Mouse (Mus musculus) monocyte, adult 2 months (primary cell): Measurements from ENCODE around the gene Zfp74.
"Not testable (repeated sequence)": the region's sequence is repeated elsewhere in the genome, so short reads cannot be mapped to it uniquely, and the experiment has no call there.

Experiments used
- DNase-seq, 2 experiments: peaks; one replicate each; pipeline ENCODE4 v3.0.0; 2022; ENCODE audit warnings: low spot score in 2 of 2, low read depth in 1 of 2

Zfp74 gene

DNA sequence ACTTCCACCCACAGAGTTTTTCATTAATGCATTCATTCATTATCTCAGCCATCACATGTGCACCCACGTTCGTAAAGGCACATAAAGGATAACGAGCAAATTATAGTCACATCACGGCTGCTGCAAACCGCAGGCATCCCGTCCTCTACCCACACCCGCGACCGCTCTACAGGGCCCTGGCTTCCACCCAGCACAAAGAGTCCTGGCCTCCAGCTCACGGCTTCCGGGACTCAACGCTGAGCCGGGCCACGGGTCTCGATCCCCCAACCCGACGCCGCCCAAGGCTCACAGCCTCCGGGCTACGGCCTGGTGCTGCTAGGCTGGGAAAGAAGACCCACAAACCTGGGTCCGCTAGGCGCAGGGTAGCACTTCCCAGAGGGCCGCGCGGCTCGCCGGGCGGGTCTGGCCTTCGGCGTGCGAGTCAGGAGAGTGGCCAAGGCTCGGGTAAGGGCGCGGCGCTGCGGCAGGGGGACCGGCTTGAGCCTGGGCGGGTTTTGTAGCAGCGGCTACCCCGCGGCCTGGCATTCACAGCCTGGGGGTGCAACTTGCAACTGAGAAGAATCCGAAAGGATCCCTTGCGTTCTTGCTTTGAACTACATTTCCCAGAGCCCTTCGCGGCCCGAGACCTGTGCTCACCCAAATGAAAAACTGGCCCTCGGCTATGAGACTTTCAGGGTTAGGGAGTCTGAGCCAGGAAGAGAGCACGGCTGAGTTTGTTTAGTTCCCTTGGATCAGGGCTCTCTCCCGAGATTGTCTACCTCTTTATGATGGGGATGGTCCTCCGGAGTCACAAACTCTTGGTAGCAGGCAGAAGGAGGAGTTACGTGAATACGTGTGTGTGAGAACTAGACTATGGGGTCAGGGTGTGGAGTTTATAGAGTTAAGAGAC, at the start of gene Zfp74:
TSS of gene Zfp74 (minus strand) at position 577 of the 889 bp plus-strand sequence.
- peak; percentile 20 to 45 for DNase-seq

DNA sequence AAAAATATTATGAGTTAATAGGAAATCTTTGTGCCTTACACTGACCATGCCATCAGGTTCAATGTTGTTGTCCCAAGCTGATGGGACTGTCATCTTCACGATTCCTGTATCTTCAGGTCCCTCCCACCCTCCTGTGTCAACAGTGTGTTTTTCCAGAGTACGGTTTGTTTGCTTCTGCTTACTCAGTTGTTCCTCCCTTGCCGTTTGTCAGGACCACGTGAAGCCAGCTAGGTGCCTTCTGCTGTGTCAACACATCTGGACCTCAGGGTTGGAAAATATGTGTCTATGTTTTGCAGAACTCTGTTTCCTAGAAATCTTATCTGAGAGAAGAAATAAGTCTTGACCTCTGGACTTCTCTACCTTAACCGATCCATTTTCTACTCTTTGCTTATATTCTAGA, 46.7 kb upstream of the Zfp74 start:
- no peak for DNase-seq

DNA sequence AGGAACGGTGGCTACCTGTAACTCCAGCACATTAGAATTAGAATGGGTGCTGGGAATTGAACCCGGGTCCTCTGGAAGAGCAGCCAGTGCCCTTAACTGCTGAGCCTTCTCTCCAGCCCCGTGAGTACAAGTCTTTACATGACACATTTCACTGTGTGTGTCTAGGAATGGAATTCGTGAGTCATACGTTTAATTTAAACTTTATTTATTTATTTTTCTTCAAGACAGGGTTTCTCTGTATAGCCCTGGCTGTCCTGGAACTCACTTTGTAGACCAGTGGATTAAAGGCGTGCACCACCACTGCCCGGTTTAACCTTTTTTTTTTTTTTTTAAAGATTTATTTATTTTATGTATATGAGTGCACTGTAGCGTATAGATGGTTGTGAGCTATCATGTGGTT, 41.2 kb upstream of the Zfp74 start:
- DNase-seq: no peak

DNA sequence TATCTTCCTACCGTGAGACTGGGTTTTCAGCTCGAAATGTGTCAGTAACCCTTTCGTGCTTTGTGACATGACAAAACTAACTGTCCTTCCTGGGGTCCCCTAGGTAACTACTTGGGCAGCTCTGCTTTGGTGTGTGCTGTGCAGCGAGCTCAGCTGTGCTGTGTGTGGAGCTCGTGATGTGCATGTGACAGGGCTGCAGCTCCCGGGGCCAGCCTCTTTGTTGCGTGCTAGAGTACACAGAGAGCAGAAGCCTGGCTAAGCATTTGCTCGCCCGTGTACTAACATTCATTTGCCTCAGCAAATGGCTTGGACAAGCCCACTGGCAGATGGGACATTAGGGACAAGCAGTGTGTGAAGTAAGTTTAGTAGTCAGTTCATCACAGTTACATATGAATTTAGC, 39.5 kb upstream of the Zfp74 start:
- no peak for DNase-seq

DNA sequence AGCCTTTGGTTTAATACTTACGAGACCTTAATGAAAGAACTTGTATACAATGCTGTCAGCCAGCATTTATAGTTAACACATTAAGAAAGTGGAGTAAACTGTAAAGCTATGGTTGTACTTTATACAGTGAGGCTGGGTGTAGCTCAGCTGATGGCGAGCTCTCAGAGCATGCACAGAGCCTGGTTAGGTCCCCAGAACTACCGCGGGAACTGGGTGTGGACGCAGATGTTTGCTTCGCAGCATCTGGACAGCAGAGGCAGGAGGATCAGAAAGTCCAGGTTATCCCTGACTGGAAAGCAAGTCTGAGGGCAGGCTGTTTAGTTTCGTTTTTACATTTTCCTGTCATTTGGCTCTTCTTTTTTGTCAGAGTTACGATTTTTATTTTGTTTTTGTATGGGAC, 38.8 kb upstream of the Zfp74 start:
- no peak for DNase-seq

DNA sequence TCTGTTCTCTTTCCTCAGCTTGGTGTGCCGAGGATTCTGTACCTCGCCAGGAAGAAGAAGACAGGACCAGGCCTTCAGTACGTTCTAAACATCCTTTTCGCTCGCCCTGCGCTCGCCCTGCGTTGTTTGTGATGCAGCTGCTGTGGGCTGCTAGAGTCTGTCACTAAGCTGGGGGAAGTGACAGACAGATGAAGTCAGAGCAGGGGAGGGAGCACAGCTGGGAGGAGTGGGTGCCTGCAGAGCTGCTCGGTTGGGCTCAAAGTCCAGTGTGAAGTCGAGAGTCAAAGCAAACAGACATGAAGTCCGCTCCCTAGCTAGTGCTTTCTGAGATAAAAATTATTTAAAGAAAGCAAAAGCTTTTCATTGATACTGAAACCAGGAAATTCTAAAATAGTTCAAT, 35.1 kb upstream of the Zfp74 start:
- no peak for DNase-seq

DNA sequence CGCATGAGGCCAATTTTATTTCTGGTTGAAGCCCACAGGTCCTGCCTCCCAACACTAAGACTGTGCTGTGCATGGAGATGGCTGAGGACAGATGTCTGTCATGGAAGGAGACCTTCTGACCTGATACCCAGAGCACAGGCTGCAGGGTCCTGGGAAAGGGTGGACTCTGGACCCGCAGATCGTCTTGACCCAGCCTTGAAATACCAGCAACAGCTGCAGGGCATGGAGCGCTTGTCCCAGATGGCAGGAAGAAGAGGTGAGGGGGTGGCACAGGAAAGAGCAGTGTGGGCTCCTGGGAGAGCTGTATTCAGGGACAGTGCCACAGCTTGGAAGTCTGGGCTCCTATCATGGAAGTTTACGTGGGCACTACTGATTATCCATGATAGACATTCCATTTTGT, 33.7 kb upstream of the Zfp74 start:
- DNase-seq: no peak

DNA sequence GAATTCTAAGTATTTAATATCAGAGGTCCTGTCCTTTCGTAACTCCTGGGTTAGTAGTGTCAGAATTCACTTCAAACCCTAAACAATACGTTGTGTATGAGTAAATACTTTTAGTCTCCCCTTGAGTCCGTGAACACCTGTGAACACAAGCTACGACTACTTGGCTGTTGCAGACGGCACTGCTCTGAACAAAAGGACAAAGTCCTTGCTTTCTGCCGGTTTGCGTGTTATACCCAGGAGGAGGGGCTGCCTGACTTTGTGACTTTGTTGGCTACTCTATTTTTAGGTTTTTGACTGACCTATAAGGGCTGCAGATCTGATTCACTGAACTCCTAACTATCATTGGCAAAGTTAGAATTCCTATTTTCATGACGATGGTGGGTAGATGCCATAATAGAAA, 32.2 kb upstream of the Zfp74 start:
- no peak for DNase-seq

DNA sequence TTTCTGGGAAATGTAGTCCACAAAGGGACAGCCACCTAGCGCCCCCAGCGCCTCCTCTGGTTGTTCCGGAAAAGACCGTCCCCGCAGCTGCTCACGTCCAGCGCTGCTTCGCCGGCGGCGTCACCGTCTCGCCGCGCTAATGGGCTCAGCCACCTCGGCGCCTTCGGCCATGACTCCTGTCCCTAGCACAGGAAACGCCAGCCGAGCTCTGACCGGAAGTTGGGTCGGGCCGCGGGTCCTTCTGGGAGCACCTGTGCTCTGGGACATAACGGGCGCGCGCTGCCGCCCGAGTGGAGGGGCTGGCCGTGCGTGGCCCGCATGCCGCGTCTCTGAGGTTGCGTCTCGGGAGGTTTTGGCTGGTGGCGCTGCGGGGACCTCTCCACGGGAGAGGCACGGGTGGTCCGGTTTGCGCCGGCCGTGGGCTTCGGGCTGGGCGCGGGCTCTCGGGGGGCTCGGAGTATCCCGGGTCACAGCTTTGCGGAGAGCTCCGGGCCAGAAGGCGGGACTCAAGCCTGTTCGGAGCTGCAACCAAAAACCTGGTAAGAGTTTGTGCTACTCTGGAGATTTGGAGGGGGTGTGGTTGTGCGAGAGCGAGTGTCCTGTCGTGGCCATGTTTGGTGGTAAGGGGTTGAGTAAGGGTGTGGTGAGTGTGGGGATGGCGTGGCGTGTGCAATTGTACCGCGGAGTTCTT, 29.9 kb upstream of the Zfp74 start, which contains the start of gene Zfp568:
TSS of gene Zfp568 (plus strand) at position 266 of the 691 bp plus-strand sequence.
- peak; percentile 79 to 86 for DNase-seq

DNA sequence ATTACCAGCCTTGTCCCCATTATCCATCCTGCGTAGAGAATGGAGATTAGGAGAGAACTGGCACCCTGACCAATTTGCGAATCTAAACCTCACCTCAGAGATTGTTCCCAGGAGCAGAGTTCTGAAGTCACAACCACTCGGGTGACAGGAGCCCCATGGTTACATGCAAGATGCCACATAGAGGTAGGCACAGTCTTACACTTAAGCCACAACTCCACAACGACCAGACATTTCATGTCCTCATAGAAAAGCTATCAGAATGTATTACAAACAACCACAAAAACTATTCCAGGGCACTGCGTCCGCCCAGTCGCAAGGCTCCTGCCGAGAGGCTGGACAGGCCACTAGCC, 29.4 kb upstream of the Zfp74 start:
- DNase-seq: no peak

DNA sequence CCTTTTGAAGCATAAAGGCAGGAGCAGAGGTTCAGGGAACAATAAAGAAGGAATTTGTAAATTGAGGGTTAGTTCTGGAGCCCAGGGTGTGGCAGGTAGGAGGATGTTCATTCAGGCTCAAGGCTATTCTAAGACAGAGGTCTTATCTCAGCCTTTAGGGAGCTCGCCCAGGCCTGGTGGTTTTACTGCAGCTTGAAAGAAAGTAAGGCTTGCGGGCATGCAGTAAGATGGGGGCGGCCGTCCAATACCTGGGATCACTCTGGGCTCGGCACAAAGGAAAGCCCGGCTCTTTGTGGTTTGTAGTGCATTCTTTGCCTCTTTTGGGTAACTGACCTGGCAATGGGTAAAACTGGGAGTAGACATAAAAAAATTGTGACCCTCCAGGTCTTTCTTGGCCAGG, 29.0 kb upstream of the Zfp74 start:
- no peak for DNase-seq

DNA sequence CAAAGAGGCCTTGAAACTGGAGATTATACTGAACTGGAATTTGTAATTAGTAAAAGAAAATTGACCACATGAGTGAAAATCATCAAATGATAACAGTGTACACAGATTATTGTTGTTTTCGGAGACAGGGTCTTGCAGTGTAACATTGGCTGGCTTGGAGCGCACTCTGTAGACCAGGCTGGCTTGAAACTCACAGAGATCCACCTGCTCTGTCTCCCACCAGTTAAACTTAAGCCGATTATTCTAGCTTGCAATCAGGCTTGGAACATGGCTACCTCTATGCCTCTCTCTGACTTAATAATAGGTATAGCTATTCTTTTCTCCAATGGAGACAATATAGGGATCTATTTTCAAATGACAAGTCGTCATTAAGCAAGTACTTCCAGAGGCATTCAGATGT, 28.5 kb upstream of the Zfp74 start:
- no peak for DNase-seq

DNA sequence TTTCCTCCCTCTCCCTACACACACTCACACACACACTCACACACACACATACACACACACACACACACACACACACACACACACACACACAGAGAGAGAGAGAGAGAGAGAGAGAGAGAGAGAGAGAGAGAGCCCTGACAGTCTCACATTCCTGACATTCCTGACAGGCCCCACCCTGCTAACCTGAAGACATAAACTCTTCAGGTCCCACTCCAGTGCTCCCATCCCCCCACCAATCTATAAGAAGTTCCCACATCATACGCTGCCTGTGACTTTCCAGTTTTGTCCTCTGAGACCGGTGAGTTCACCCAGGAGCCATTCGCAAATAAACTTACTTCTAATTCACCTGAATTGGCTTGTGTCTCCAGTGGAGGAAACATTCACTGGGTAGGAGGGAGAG, 28.0 kb upstream of the Zfp74 start:
- DNase-seq: no peak

DNA sequence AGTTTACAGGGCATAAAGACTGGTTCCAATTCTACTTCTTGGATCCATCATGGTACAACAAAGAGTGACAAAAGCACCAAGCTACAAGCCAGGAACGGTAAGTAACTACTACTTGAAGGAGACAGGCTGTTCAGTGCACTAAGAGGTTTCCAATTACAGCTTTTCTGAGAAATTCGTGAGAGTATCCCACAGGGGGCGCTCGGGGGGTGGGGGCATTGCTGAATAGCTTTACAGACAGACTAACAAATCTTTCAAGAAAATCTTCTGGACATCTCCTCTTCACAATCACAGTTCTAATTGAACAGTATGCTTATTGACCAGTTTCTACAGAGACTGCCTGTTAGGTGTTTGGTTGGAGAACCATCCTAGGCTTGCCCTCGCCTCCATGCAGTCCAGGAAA, 27.6 kb upstream of the Zfp74 start:
- DNase-seq: no peak

DNA sequence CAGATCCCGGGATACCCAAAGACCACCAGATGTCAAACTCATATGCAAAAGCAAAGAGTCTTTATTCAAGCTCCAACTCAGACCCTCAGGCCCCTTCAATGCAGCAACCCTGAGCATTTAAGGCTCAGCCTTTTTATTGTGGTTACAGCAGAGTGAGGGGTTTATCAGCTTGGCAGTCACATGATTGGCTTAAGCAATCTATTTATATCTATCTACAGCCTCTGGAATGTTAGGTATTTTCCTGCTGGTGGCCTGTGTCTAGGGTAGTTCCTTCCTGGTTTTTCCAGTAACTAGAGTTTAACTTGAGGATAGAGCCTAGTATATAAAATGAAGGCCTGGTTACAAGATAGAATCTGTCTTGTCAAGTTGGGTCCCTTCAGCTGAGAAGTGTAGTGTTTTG, 26.9 kb upstream of the Zfp74 start:
- DNase-seq: no peak

DNA sequence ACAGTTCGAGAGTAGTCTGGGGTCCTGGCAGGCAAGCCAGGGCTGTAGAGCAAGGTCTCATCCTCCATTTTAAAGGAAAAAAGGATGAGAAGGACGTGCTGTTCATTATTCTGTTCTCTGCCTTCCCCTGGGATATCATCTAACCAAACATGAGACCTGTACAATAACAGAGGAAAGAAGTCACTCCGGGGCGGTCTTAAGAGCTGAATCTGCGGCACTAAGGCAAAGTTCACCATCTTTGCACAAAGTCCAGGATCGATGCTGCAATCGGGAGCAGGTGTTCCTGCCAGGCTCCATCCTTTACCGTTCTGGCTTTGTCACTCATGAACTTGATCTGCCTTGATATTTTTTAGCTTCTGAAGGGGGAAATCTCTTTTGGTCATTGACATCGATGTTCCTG, 16.8 kb upstream of the Zfp74 start:
- DNase-seq: no peak

DNA sequence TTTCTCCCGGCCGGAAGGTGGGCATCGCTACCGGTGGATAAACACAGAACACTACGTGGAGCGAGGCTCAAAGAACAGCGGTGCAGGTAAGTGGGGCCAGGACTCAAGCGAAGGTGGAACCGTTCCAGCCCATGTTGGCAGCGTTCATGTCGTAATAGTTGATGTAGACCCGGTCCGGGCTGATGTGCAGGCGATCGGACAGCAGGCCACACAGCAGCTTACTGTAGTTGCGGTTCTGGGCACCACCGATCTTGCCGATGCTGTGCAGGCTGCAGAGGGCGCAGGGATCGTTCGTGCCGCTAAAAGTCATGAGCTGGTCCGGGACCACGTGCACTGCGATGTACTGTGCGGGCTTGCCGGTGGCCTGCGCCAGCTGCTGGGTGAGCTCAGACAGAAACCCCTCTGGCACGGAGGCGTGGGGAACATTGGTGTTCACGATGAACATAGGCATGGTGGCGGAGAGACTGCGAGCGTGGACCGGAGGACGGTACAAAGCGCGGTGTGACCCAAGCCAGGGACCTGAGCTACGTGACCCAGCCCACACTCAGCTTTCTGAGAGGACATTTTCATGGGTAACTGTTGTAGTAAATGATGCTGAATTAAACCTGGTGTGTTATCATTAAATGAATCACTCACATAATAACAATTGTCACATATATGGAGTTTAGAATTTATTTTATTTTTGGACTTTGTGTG, 11.4 kb upstream of the Zfp74 start:
- DNase-seq: not testable (repeated sequence)

DNA sequence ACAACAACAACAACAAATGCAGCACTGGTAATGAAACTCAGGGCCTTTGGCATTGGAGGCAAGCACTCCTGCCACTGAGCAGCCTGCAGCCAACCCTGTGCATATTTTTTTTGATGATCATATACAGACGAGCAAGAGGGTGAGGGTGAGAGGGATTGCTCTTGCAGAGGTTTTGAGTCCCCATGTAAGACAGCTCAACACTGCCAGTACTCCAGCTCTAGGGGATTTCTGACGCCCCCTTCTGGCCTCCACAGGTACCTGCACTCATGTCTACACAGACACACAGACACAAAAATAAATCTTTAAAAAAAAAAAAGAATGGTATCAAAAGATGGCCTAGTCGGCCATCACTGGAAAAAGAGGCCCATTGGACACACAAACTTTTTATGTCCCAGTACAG, 5.1 kb upstream of the Zfp74 start:
- no peak for DNase-seq

DNA sequence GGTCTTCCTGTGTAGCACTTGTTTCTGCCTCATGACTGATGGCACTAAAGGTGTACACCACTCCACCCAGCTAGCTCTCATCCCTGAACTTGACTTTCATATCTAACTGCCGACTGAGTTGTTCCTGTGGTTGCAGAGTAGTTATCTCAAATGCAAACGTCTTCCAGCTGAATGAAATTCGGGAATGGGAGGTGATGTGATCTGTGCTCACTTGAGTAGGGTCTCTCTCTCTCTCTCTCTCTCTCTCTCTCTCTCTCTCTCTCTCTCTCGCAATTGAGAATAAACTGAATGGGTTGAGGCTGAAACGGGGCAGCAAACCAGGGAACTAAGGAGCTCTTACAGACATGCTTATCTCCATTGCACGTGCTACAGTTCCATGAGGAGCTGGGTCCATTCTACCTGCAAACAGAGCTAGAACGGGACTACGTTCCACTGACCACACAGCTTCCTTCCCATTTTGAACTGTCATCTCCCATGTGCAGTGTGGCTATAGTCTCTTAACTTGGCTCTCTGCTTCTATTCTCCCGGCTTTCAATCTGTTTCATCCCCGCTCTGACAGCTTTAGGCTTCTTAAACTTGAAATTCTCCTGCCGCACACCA, 4.3 kb upstream of the Zfp74 start:
- no peak for DNase-seq

DNA sequence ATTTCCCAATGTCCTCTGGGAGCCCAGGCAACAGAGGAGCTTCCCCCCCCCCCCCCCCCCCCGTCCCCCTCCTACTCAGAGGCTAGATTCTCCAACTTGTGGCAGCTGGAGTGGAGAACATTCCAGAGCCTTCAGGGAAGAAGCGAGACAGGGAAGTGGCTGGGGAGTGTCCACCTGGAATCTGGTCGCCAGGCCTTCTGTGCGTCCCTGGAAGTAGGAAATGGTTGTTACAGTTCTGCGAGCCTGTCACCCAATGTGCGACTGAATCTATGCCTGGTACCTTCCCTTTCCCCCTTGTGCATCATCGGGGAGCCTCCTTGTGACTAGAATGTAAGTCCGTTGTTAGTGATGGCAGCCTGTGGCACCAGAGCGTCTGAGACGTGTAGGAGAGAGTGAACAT, 2.4 kb upstream of the Zfp74 start:
- no peak for DNase-seq

DNA sequence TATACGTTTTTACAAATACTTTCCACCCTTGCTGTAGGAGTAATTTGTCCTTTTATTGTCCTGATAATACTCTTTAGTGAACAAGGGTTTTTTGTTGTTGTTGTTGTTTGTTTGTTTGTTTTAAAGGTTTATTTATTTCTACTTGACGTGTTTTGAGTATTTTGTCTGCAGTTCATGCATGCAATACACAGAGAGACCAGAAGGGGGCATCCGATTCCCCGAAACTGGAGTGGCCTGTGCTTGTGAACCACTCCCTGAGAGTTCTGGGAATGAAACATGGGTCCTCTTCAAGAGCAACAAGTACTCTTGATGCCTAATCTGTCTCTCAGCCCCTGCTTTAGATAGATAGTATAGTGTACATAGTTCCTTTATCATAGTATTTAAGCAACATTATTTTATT, 842 bp upstream of the Zfp74 start:
- no peak for DNase-seq

DNA sequence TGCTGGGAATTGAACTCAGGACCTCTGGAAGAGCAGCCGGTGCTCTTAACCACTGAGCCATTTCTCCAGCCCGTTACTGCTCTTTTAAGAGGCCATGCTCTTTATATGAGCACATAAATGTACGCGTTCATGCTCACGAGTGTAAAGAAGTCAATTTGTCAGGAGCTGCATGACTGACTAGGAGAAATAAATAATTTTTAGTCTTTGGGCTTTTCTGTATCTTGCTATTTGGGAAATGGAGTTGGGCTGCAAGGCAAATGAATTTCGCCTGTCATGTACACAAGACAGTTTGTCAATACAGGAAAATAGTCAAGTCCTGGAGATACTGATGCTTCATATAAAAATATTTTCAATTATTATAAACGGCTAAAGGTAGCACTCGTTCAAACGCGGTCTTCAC, 803 bp downstream of the Zfp74 start:
- DNase-seq: no peak
